Mouse (Mus musculus): ENCODE measurements around the gene Mks1.

- no peak for TF ChIP-seq POLR2A (IDR thresholded peaks at IDR 0.05; ENCODE audit: low read depth, low read length)
- no peak for TF ChIP-seq CTCF (IDR thresholded peaks at IDR 0.05; ENCODE audit: borderline replicate concordance, insufficient read depth, low read length)
Observed at GRCm38 (mm10) chr11:87805448-87805847, 47.6 kb upstream of the Mks1 start.
